Mouse (Mus musculus) frontal cortex, adult (tissue): ENCODE data around the gene Gm3033.
"Not testable (repeated sequence)": the region's sequence is repeated elsewhere in the genome, so short reads cannot be mapped to it uniquely, and the experiment has no call there.

Source experiments
- ATAC-seq: cut with Nextera tagmentation; 2 replicates; pipeline ENCODE4 v1.9.2; 2017; ENCODE audit warnings: mild to moderate bottlenecking, moderate library complexity, mixed read lengths; ENCODE audit not compliant: low TSS enrichment

Gm3033 gene

DNA sequence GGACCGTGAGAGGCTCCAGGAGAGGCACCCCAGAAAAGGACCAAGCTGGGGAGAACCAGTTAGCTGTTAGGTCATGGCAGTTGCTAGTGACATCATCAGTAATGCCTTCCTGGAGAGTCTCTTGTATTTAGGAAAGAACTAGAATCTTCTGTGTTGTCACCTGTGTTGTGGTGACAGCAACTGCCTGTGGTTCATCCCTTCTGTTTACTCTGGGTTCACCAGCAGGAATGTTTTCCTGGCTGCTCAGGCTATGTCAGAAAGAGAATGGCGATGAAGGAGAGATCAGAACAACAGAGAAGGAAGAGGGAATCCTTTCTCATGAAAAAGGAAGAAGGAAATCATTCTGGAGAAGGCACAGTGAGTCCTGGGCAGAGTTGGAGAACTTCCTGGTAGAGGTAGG, at the start of gene Gm3033:
TSS of gene Gm3033 (plus strand) at position 301 of the 400 bp plus-strand sequence.
- ATAC-seq = not testable (repeated sequence)

DNA sequence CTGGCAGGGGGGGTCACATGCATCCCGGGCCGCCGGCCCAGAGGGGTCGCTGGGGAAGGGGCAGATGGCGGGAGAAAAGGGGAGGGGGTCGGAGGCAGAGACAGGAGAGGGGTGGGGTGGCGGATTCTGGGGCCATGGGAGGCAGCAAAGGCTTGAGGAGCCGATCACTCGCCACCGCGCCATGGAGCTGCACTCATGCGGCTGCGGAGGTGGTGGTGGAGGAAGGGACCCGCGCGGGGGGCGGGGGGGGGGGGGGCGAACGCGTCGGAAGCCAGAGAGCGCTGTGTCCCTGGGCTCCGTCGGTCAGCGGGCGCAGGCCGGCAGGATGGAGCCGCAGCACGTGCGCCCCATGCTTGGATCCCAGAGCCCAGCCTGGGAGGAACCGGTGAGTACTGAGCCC, 36.3 kb upstream of the Gm3033 start, which contains the start of gene Gm3002:
TSS of gene Gm3002 (plus strand) at position 301 of the 400 bp plus-strand sequence.
- ATAC-seq = not testable (repeated sequence)

DNA sequence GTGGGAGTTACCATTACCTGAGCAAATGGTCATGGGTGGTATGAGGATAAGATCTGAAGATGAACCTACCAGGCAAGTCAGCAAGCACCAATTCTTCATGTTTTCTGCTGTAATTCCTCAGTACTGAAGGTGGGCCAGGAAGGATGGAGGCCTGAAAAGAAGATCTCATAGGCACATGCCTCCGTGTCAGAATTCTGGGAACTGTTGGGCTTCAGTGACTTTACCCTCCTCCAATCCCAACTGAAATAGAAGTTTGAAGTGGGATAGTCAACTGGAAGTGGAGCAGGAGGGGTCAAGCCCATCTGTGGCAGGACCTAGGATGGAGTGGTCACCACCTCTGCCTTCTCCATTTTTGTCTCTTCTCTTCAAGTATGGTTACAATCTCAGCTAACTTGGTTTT, 37.8 kb downstream of the Gm3033 start, which contains the start of gene Gm2916:
TSS of gene Gm2916 (plus strand) at position 301 of the 400 bp plus-strand sequence.
- ATAC-seq = not testable (repeated sequence)
